In genomic region chr19:42429410-42429809, GRCm38 (mm10) we compare ENCODE assay signal across 8 mouse cellular contexts. TPM values are rescaled to one million over a fixed set of nuclear protein-coding genes. Genes with fewer than 3 reads are reported as not detected.
A peak's percentile ranks its signal among the peaks of the same experiment; 100 is the strongest.
DNase-seq lines count a peak whose midpoint lies in the region; TF ChIP-seq lines count a peak whose summit lies in the region.

No protein-coding gene starts in this region.

- DNase-seq in gastrocnemius, adult 18-20 months (ENCODE audit: low spot score): peak; percentile 34
- no peak for DNase-seq in gastrocnemius, adult 8-10 months (ENCODE audit: low spot score in 2 of 2)
- DNase-seq in thymus, adult 2 months: peak; percentile 19
- DNase-seq in thymus, postnatal 25 days: no peak
- DNase-seq in cerebellum, postnatal 36 days: peak; percentile 59 to 66
- peak; percentile 26 to 62 for DNase-seq in kidney, postnatal 36 days
- DNase-seq in neural tube, embryonic 10.5 days (ENCODE audit: extremely low spot score, low spot score): peak; percentile 67
- no peak for DNase-seq in T-cell, adult 2 months (ENCODE audit: low spot score)

- TF ChIP-seq CTCF in thymus, adult 2 months (IDR thresholded peaks at IDR 0.05; ENCODE audit: borderline replicate concordance, control insufficient read depth, extremely low read depth, insufficient read depth, low read length, poor library complexity): no peak

- no peaks in the 10 kb centered on the region; the same call in 1 of the 2 replicates for H3K4me1 ChIP-seq in thymus, adult 2 months (replicated peaks; ENCODE audit: control insufficient read depth, insufficient read depth, low read length)

- H3K27me3 ChIP-seq in thymus, adult 2 months (ENCODE audit: control insufficient read depth, insufficient read depth, low read length): peaks cover 14% of the 10 kb centered on the region

- no peaks in the 10 kb centered on the region for H3K36me3 ChIP-seq in thymus, adult 2 months (ENCODE audit: control insufficient read depth, insufficient read depth, low read length)

- WGBS in thymus, adult 2 months: 12% methylated on average over 3 of the region's 3 CpGs

- no peak overlapping the region for H3K27ac ChIP-seq in thymus, adult 2 months (ENCODE audit: control insufficient read depth, insufficient read depth, low read length)

- H3K4me3 ChIP-seq in thymus, adult 2 months (ENCODE audit: control insufficient read depth, insufficient read depth, low read length): no peak overlapping the region

- no peak for TF ChIP-seq POLR2A in thymus, adult 2 months (IDR thresholded peaks at IDR 0.05; ENCODE audit: control insufficient read depth, extremely low read depth, insufficient read depth, low read length, poor library complexity)

RNA-seq across cellular contexts. Expression of gene Crtac1, which starts 2.2 kb away (rescaled TPM):
- under 1 TPM in 1 of 2 experiments, not detected in 1; 0.45 TPM for total RNA-seq in gastrocnemius, adult 18-20 months (2021)
- total RNA-seq in gastrocnemius, adult 8-10 months (2022): under 1 TPM in 3 of 4 experiments, not detected in 1; 0.10 to 0.97 (median 0.27) TPM
- 0.64 and 1.1 TPM in 2 replicates for polyA plus RNA-seq in thymus, adult 2 months (2012; rRNA removed)

Comparison
In these comparisons a context has a peak if more than half of its experiments do, and no peak if none do; other contexts are left out.
1. DNase-seq: peak in gastrocnemius, adult 18-20 months (single experiment), thymus, adult 2 months (single experiment), cerebellum, postnatal 36 days (2 of 2), kidney, postnatal 36 days (2 of 2) and neural tube, embryonic 10.5 days (single experiment); none in gastrocnemius, adult 8-10 months (0 of 2), thymus, postnatal 25 days (single experiment) and T-cell, adult 2 months (single experiment).